Mouse (Mus musculus): ENCODE data around the gene Fryl. TPM values are rescaled to one million over a fixed set of nuclear protein-coding genes. Genes with fewer than 3 reads are reported as not detected.

The Fryl gene
- total RNA-seq, 2 experiments from 2014 or later = 45.9 to 50.9 TPM

DNA sequence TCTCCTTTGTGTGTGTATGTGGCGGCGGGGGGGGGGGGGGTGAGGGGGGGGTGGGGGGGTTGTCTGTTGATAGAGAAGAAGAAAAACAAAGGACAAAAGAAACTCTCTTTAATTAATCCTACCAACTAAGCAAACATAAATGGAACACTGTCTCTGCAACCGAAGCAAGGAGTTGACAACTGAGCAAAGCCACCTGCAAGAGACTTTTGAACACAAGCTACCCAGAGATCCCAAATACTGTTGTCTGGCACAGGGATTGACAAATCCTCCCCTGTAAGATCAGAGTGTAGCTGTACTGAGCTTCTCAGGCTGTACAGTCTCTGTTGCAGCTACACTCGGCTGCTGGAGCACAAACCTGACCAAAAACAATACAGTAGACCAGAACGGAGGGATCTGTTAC, 7.7 kb upstream of the Fryl start:
- no peak for DNase-seq
- intact Hi-C loops (cut with DNase I) = no loop called here

DNA sequence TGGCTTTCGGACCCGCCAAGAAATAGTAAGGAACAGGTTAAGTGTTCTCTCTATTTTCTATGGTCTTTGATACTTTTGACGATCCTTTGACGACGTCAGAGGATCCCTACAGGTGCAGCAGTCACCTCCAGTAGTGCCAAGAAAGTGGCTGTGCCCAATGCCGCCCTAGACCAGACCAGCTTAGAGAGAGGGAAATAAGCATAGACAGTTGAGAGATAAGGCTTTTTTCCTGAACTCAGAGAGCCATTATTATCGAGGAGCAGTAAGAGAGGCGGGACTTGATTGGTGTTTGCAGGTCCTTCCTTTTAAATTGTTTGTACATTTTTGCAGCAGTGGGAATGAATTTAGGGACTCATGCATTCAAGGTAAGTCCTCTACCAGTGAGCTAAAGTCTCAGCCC, 1.3 kb upstream of the Fryl start:
- no peak for DNase-seq
- intact Hi-C loops (cut with DNase I) = loop anchor here (5.0 kb wide), 2 partner anchors 125 kb away; no protein-coding TSS in a partner anchor

DNA sequence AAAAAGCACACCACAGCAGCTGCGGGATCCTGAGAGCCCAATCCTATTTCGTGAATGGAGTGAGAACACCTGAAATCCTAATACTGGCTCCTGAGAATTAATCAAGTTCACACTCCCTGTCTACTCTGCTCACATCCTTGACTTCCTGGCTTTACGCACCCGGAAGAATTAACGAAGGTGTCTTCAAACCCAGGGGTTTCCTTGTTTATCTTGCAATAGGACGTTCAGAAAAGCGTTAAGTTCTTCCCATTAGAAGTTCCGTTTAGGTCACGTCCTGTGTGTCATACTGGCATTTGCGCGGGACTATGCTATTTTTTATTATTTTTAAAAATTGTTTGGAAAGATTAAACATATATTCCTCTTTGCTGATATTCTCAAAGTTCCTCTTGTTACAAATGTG, 677 bp upstream of the Fryl start:
- DNase-seq = no peak
- intact Hi-C loops (cut with DNase I) = loop anchor here (5.0 kb wide), 2 partner anchors 125 kb away; no protein-coding TSS in a partner anchor

DNA sequence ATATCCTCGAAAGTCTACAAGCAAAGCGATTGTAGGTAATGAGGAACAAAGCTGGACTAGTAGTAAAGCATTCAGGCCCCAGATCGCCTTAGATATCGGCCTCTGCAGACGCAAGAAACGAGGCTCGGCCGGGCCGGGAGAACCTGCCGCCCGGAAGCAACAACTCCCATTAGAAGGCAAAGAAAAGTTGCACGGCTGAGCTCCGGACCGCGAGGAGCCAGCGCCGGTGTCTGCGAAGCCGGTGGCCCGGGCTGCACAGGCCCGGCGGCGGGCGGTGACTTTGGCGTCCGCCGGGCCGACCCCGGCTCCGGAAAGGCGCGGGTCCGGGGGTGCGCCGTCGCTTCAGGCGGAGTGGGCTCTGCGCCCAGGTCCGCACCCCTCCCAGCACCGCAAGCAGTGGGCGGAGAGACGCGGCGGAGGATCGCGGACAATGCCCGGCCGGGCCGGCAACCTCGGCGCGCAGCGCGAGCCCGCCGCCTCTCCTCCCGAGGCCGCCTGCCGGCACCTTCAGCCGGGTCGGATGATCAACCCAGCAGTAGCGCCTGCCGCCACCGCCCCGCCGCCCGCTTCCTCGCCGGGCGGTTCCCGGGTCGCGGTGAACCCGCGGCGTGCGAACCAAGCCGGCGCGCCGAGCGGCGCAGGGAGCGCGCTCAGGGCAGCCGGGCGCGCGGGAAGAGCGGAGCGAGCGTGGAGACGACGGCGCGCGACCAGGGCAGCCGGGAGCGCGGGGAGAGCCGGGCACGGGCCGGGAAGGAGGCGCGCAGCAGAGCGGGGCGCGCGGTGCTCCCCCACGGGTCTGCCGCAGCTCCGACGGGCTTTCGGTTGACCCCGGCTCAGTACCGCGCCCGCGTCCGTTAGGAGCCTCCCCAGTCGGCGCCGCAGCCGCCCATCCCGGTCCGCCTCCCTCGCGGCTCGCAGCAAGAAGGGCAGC, 833 bp downstream of the Fryl start:
- DNase-seq = peak; percentile 72 to 75
- intact Hi-C loops (cut with DNase I) = loop anchor here (2.0 to 5.0 kb wide), 3 partner anchors 37 to 127 kb away; partner anchors contain the start of gene Ociad1

DNA sequence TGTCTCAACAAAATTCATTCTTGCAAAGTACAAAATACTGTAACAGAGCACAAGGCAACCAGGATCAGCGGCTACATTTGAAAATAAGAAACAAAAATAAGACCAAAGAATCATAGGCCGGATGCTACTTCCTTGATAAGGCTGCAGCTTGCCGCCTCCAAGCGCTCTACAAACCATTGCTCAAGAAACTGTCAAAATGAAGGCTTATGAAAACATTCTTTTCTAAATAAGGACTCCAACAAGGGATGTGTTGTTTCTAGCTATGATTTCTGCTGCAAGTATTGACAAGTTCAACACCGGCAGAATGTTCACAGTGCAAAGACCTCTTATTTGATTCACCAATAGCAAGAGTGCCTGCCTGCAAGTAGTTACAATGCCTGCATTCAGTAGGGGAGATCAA, 1.8 kb downstream of the Fryl start:
- intact Hi-C loops (cut with DNase I) = loop anchor here (2.0 to 5.0 kb wide), 3 partner anchors 38 to 128 kb away; partner anchors contain the start of gene Ociad1

DNA sequence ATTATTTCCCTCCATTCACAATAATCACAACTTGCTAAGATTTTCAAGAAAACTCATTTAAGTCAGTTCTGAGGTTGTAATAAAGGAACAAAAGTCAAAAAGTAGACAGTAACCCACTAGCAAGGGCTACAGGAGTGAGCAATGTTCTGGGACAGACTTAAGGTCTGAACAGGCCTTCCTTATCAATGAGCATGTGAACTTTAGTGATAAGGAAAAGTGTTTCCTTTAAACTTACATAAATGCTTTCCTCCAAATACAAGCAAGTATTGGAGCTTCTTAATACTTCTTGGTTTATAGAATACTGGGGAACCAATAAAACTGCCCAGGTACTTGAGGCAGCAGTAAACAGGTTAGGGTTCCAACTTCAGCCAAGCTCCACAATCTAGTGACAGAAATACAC, 3.7 kb downstream of the Fryl start:
- intact Hi-C loops (cut with DNase I) = no loop called here
- no peak for DNase-seq

More for the DNA sequence above, 1.8 kb downstream of the Fryl start:
- DNase-seq = no peak

DNA sequence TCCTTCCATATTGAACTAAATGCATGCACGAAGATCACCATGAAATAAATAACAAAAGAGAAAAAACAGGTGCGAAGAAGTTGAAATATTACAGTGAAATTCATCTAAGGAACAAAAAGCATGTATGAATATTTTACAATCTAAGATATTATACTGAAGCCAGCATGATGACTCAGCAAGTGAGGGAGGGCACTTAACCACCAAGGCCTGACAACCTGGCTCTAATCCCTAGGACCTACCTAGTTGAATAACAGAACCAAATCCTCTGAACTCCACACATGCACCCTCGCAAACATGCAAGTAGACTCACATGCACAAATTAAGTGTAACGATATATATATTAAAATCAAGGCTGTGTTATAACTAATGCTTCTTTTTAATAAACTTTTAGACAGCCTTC, 7.1 kb downstream of the Fryl start:
- no peak for DNase-seq
- intact Hi-C loops (cut with DNase I) = no loop called here

DNA sequence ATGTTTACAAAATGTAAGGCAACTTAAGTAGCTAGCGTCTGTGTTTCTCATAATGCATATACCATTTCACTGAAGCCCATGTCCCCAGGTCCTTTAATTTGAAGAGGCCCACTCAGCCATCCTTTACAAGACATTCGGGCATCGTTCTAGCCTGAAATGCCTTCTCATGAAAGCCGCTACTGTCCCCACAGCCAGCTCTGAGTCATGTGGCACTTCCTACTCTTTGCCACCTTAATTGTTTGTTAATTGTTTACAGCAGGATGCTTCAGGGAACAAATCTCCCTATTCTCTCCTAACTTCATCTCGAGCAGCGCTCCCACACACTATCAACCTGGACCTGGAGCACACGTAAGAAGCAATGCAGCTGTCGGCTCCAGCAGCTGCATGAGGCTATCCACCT, 8.2 kb downstream of the Fryl start:
- DNase-seq = no peak
- intact Hi-C loops (cut with DNase I) = no loop called here

DNA sequence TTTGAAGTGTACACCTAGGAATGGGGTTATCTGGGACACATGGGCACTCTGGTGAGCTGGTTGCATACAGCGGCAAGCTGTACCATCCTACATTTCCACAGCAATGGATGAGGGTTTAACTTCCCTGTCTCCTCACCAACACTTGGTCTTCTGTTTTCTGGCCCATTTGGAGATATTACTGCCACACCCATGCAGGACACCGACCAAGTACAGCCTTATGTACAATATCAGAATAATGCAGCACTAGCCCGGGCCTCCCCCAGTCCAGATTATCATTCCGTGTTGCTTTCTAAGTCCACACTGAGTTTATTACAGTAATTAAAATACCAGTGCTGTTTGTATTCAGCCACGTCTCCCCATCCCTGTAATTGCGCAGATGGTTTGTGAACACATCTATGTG, 10.0 kb downstream of the Fryl start:
- intact Hi-C loops (cut with DNase I) = no loop called here
- no peak for DNase-seq

DNA sequence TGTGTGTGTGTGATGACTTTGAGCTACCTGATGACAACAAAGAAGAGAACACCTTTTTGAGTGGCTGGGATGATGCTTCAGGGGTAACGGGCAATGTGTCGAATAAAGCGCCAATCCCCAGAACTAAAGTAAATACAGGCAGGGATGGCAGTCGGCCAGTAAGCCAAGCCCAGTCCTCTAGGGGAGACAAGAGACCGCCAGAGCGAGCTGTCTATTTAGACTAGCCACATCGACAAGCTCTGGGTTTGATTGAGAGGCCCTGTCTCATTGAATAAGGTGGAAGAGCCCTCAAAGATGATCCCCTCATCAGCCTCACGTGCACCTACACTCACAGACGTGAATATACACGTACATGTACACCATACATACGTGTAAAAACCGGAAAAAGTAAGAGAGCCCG, 12.0 kb downstream of the Fryl start:
- intact Hi-C loops (cut with DNase I) = no loop called here
- peak in 1 of 2 experiments; percentile 49 for DNase-seq

DNA sequence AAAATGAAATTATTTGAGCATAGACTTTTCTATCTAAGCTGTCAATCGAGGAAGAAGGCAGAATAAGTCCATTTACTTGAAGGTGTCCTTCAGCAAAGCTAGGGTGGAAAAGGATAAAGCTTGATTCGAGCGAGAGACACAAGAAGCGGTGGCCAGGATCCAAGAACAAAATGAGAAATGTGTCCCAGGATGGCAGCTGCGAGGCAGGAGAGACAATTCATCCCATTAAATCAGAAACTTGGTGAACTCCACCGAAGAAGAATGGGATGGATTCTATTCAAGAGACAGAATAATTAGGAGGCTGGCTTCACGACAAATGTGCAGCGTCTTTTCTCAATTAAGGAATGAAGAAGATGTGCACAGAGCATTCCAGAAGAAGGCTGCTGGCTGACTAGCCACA, 14.5 kb downstream of the Fryl start:
- intact Hi-C loops (cut with DNase I) = no loop called here
- no peak for DNase-seq

DNA sequence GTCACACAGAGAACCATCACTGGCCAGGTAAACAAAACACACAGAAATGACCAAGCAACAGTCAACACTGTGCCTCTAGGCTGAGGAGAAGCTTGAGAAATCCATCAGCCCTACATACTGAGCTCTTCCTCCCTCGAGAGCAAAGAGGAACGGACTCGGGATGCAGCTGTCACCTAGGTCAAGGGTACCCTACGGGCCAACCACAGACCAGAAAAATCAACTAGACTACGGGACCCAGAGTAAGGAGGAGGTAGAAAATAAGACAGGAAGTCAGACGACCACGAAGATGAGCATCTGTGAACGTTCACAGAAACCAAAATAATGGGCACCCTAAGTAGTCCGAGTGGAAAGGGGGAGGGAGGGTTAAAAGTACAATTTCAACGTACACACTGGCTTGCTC, 15.1 kb downstream of the Fryl start:
- intact Hi-C loops (cut with DNase I) = no loop called here
- DNase-seq = no peak

DNA sequence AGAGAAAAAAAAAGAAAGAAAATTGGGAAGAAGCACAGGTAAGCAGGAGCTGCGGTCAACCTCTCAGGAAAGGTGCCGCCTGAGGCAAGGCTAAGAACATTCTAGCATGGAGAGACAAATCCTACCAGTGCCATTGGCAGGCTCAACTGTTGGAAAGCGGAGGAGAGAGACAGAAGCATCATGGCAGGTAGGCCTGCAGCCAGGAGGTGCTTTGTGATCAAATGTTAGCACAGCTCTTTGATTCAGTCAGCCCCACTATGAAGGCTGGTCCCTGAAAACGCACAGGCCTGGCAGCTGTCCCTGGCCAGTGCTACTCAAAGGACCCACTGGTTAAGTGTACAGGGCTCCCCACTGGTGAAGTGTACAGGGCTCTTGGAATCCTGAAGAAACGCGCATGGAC, 16.0 kb downstream of the Fryl start:
- intact Hi-C loops (cut with DNase I) = no loop called here
- DNase-seq = no peak

DNA sequence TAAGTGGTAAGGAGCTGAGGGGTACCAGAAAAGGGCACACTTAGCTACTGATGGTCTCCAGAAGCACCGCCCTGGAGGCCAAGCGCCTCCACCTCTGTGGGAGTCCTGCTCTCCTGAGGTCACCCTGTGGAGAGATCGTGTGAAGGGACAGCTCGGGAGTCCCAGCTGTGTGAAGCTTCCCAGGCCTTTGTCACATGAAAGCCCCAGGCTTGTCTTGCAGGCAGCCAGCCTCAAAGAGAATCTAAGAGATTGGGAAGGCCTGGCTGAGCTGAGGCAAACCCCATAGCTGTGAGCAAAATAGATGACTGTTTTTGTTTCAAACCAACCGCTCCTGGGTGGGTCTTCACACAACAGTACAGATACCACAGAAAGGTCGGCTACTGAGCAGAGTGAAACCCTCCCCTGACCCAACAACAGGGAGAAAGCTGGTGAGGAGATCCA, 19.5 kb downstream of the Fryl start:
- no peak for DNase-seq
- intact Hi-C loops (cut with DNase I) = no loop called here

DNA sequence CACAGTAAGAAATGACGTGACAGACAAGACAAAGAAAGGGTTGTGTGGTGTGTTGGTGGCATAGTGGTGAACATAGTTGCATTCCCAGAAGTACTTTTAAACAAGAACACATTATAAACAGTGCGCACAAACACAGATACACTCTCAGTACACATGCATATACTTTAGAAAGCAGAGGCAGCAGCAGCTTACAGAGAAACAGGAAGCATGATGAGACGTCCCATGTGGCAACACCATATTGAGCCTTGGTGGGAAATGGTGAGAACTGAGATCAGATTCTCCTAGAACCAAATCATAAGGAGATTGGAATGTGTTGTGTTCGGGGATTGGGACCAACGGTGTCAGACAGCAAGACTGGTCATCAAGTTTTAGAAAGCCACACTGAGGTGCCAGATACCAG, 21.2 kb downstream of the Fryl start:
- intact Hi-C loops (cut with DNase I) = no loop called here
- DNase-seq = no peak

DNA sequence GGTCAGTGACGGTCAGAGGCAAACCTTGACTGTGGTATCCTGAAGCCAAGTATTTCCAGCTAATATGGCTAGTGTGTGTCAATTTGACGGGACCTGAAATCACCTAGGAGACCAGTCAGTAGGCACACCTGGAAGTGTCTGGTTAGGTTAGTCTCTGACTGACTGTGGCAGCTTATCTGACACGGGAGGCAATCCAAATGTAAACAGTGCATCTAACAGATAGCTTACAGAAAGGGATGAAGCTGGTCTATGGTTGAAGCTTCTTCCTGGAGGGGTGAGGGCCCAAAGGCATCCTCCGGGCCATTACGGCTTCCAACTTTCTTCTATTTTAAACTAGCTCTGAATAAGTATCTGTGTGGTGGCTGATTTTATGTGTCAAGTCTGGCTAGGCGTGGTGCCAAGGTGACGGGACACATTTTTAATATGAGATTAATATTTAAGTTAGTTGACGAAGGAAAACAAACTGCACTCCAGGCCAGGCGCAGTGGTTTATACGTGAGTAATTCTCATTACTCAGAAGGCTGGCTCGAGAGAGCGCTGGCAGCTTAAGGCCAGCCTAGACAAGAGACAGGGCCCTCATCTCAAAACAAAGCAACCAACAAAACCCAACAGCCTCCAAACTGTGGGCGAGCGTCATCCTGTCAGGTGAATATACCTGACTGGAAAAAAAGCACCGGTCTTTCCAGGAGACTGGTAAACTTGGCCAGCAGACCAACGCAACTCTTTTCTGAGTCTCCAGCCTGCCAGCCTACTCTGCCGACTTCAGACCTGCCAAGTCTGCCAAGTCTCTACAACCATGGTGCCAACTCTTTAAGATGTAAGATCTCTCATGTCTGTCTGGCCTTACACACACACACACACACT, 23.2 kb downstream of the Fryl start:
- intact Hi-C loops (cut with DNase I) = no loop called here
- peak in 1 of 2 experiments; percentile 18 for DNase-seq

DNA sequence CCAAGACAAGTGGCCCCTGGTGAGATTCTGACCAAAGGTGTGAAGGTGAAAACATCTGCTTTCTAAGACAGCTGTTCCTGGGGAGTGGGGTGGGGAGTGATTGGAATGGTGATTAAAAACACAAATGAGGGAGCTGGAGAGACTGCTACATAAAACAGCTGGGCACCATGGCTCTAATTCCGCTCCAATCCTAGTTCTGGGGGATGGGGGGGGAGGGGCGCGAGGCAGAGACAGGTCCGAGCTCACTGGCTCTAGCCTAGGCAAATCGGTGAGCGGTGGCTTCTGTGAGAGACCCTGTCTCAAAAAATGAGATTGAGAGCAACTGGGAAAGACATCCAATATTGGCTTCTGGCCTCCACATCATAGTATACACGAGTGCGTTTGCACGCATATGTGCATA, 24.2 kb downstream of the Fryl start:
- intact Hi-C loops (cut with DNase I) = no loop called here
- no peak for DNase-seq

DNA sequence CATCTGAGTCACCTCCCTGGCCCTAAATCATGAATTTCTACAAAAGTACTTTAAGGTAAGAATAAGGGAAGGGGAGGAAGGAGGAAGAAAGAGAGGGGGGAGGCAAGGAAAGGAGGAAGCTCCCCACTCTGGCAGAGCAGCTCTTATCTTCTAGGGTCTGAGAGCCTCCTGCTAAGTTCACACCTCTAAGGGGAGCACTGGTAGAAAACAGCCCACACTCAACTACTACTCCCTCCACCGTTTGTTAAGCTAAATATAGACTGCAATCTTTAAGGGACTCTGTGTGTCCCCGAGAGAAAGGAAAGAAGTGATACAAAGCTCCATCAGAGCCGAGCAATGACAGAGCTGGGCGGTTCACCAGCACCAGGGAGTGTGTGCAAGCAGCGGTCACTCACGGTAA, 24.6 kb downstream of the Fryl start:
- intact Hi-C loops (cut with DNase I) = no loop called here
- DNase-seq = no peak

DNA sequence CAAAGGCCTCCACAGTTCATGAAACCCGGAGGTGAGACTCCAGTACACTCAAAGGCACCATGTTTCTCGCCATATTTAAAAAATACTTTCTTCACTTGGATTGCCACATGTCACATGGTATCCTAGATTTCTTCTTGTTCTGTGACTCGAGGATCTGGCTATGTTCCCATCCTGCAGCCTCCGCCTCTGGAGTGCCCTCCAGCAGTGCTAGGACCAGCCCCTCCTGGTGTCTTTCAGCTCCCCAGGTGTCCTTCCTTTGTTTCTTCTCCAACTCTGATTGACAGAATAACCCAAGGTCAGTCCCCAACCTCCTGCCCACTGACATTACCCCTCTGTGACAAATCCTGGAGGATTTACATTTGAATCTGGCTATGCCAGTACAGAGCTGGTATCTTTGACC, 26.2 kb downstream of the Fryl start:
- no peak for DNase-seq
- intact Hi-C loops (cut with DNase I) = no loop called here

DNA sequence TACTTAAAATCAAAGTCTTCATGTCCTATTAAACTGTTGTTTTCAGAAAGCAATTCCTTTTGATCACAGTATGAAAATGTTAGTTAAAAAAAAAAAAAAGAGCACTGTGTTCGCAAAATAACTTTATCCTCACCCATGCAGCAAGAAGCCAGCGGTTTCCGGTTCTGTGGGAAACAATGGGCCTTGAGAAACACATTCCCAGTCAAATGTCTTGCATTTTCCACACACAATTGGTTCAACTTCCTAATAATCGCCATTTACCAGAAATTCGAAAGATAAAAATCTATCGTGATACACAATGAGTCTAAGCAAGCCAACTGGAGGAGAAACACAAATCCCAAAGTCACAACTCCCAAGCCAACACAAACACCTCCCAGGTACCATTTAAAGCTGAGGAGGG, 27.0 kb downstream of the Fryl start:
- intact Hi-C loops (cut with DNase I) = no loop called here
- DNase-seq = no peak

Data from heart, postnatal 14 days (tissue).